20 mouse cellular contexts compared by ENCODE assay signal in genomic region chr19:10757526-10757925, GRCm38 (mm10). TPM values are rescaled to one million over a fixed set of nuclear protein-coding genes. Genes with fewer than 3 reads are reported as not detected.
DNase-seq lines count a peak whose midpoint lies in the region; ATAC-seq and TF ChIP-seq lines count a peak whose summit lies in the region.
"Had no signal": no experiment of that assay in that cellular context is flagged by ENCODE, and none has a peak within 500 bp of the region (broad histone marks: within the 10 kb centered on the region; RNA-seq: fewer than 3 reads in every experiment).

No protein-coding gene starts in this region.

- peak overlapping the region; percentile 26; the same call in 1 of the 2 replicates for H3K27ac ChIP-seq in lung, embryonic 14.5 days (ENCODE audit: low read depth)
- no peak overlapping the region for H3K27ac ChIP-seq in heart, embryonic 11.5 days (ENCODE audit: low read depth, low read length)
- H3K27ac ChIP-seq: hindbrain, embryonic 15.5 days; kidney, embryonic 15.5 days; liver, embryonic 13.5 days; midbrain, embryonic 13.5 days; neural tube, embryonic 13.5 days had no signal

- H3K4me2 ChIP-seq in lung, embryonic 14.5 days: no peak overlapping the region
- H3K4me2 ChIP-seq in heart, embryonic 11.5 days: no peak overlapping the region
- H3K4me2 ChIP-seq: heart, embryonic 12.5 days; hindbrain, embryonic 15.5 days; kidney, embryonic 15.5 days; liver, embryonic 13.5 days; midbrain, embryonic 13.5 days; neural tube, embryonic 13.5 days had no signal

- no peaks in the 10 kb centered on the region for H3K9me3 ChIP-seq in lung, embryonic 14.5 days (ENCODE audit: low read depth, low read length)
- H3K9me3 ChIP-seq in heart, embryonic 11.5 days (replicated peaks; ENCODE audit: control insufficient read depth, low read length): no peaks in the 10 kb centered on the region
- H3K9me3 ChIP-seq: G1E; heart, embryonic 12.5 days; hindbrain, embryonic 15.5 days; kidney, embryonic 15.5 days; liver, embryonic 13.5 days; midbrain, embryonic 13.5 days; neural tube, embryonic 13.5 days had no signal

- ATAC-seq in cerebellum, adult (ENCODE audit: insufficient number of reproducible peaks, low FRiP score, low TSS enrichment): 0 out of 2 replicates have a peak, but pooled peaks have one; percentile 9
- no peak for ATAC-seq in lung, embryonic 14.5 days (ENCODE audit: insufficient read depth)
- no peak for ATAC-seq in heart, embryonic 11.5 days (replicated peaks; ENCODE audit: insufficient number of reproducible peaks, low FRiP score, low TSS enrichment)
- ATAC-seq: intestine, embryonic 16.5 days; midbrain, embryonic 13.5 days had no signal

- DNase-seq in cerebellum, postnatal 4 days (ENCODE audit: low spot score in 2 of 2): no peak
- no peak for DNase-seq in lung, embryonic 14.5 days
- no peak for DNase-seq in lung, adult 18-20 months
- peak; percentile 84 for DNase-seq in cerebellum, adult 9-10 months
- DNase-seq in gastrocnemius, postnatal 25 days: peak; percentile 46
- DNase-seq in yolk sac, embryonic 10.5 days (ENCODE audit: low spot score): no peak
- DNase-seq: embryo, embryonic 11 days; heart, postnatal 36 days; liver, embryonic 13.5 days; thymus, adult 18-20 months had no signal

- 83% methylated on average over 2 of the region's 2 CpGs for WGBS in lung, embryonic 14.5 days
- 80% methylated on average over 2 of the region's 2 CpGs for WGBS in heart, embryonic 11.5 days (ENCODE audit: insufficient replicate concordance)

- H3K4me1 ChIP-seq in lung, embryonic 14.5 days (ENCODE audit: insufficient read depth): no peaks in the 10 kb centered on the region
- peaks cover 15% of the 10 kb centered on the region; the same call in 1 of the 2 replicates for H3K4me1 ChIP-seq in heart, embryonic 11.5 days (ENCODE audit: control insufficient read depth, insufficient read depth, low read length)
- H3K4me1 ChIP-seq: kidney, embryonic 15.5 days; liver, embryonic 13.5 days; midbrain, embryonic 13.5 days had no signal

- no peak overlapping the region for H3K4me3 ChIP-seq in lung, embryonic 14.5 days (ENCODE audit: low read depth, low read length)
- no peak overlapping the region for H3K4me3 ChIP-seq in heart, embryonic 11.5 days (ENCODE audit: low read depth, low read length)
- H3K4me3 ChIP-seq: heart, embryonic 12.5 days; hindbrain, embryonic 15.5 days; kidney, embryonic 15.5 days; liver, embryonic 13.5 days; midbrain, embryonic 13.5 days; neural tube, embryonic 13.5 days had no signal

- TF ChIP-seq CTCF in lung, embryonic 14.5 days (IDR thresholded peaks at IDR 0.05; ENCODE audit: low read depth): no peak

- no peaks in the 10 kb centered on the region for H3K36me3 ChIP-seq in lung, embryonic 14.5 days (ENCODE audit: insufficient read depth)
- no peaks in the 10 kb centered on the region for H3K36me3 ChIP-seq in heart, embryonic 11.5 days (ENCODE audit: control insufficient read depth, insufficient read depth, low read length)
- H3K36me3 ChIP-seq: G1E; heart, embryonic 12.5 days; hindbrain, embryonic 15.5 days; kidney, embryonic 15.5 days; liver, embryonic 13.5 days; midbrain, embryonic 13.5 days; neural tube, embryonic 13.5 days had no signal

- H3K9ac ChIP-seq in lung, embryonic 14.5 days: no peak overlapping the region
- H3K9ac ChIP-seq in heart, embryonic 11.5 days (ENCODE audit: low read depth, low read length): no peak overlapping the region
- H3K9ac ChIP-seq: heart, embryonic 12.5 days; hindbrain, embryonic 15.5 days; kidney, embryonic 15.5 days; liver, embryonic 13.5 days; midbrain, embryonic 13.5 days; neural tube, embryonic 13.5 days had no signal

- no peaks in the 10 kb centered on the region for H3K27me3 ChIP-seq in lung, embryonic 14.5 days (ENCODE audit: insufficient read depth, low read length)
- H3K27me3 ChIP-seq in heart, embryonic 11.5 days (ENCODE audit: control insufficient read depth, insufficient read depth, low read length): no peaks in the 10 kb centered on the region
- H3K27me3 ChIP-seq: heart, embryonic 12.5 days; hindbrain, embryonic 15.5 days; kidney, embryonic 15.5 days; liver, embryonic 13.5 days; midbrain, embryonic 13.5 days; neural tube, embryonic 13.5 days had no signal

RNA-seq across cellular contexts. Expression of gene Cd5, which starts 18.7 kb away (rescaled TPM):
- polyA plus RNA-seq in lung, embryonic 14.5 days (2014; fragmentation: Nextera tagmentation; extraction: Ambion mirVana): 0.39 and 0.63 TPM in 2 replicates
- total RNA-seq in gastrocnemius, postnatal 25 days (2021): under 1 TPM in 1 of 2 experiments, not detected in 1; 0.19 TPM
- 0.39 and 0.72 TPM in 2 replicates for polyA plus RNA-seq in heart, embryonic 11.5 days (2014; fragmentation: Nextera tagmentation; extraction: Ambion mirVana)
- polyA plus RNA-seq: G1E; intestine, embryonic 16.5 days; limb, embryonic 11.5 days; liver, embryonic 13.5 days had no signal

Comparison
In these comparisons a context has a peak if more than half of its experiments do, and no peak if none do; other contexts are left out.
1. DNase-seq: peak in cerebellum, adult 9-10 months (single experiment) and gastrocnemius, postnatal 25 days (single experiment); none in cerebellum, postnatal 4 days (0 of 2), lung, embryonic 14.5 days (single experiment), lung, adult 18-20 months (0 of 2) and yolk sac, embryonic 10.5 days (single experiment).